Mouse (Mus musculus) kidney, adult 2 months (tissue): ENCODE results near the gene Brpf3.

Experiments used
- CTCF ChIP-seq: fragments of 200-500 bp; conservative IDR thresholded peaks from 2 replicates; pipeline ENCODE4 v1.5.1; 2011; ENCODE audit warnings: low read depth, mild to moderate bottlenecking, control low read depth, low read length, moderate library complexity, mixed read lengths; ENCODE audit not compliant: insufficient read depth, insufficient read length
- POLR2A ChIP-seq: fragments of 200-500 bp; IDR thresholded peaks from one replicate; pipeline ENCODE4 v1.6.1; 2011; ENCODE audit warnings: low read depth, low read length, control low read depth

GRCm38 (mm10) chr17:28809175-28809831, 8.4 kb downstream of the Brpf3 start:
- no peak for TF ChIP-seq POLR2A
- no peak for TF ChIP-seq CTCF
